Mouse (Mus musculus): ENCODE measurements around the gene Dhdh. TPM values are rescaled to one million over a fixed set of nuclear protein-coding genes. Genes with fewer than 3 reads are reported as not detected.
A peak's percentile ranks its signal among the peaks of the same experiment; 100 is the strongest.
"Not testable (repeated sequence)": the region's sequence is repeated elsewhere in the genome, so short reads cannot be mapped to it uniquely, and the experiment has no call there.

Gene Dhdh
- polyA plus RNA-seq, 1 experiment from 2014 or later, result 4.2 TPM

- ATAC-seq, result no peak
- Histone ChIP-seq H3K9ac (ENCODE audit: low read depth, low read length) (no peak overlapping the region), H3K9me3 (replicated peaks; ENCODE audit: control insufficient read depth, low read length, poor library complexity, severe bottlenecking) (no peaks in the 10 kb centered on the region), H3K4me3 (ENCODE audit: low read depth, low read length) (no peak overlapping the region), H3K27ac (ENCODE audit: low read length) (no peak overlapping the region), H3K27me3 (ENCODE audit: control insufficient read depth, insufficient read depth, low read depth, low read length) (no peaks in the 10 kb centered on the region), H3K4me1 (ENCODE audit: control insufficient read depth, insufficient read depth, low read length) (peaks cover 14% of the 10 kb centered on the region), H3K4me2 (ENCODE audit: low read length) (no peak overlapping the region), H3K36me3 (ENCODE audit: control insufficient read depth, insufficient read depth, low read length) (peaks cover 28% of the 10 kb centered on the region)
- 90% methylated on average over 5 of the region's 5 CpGs for WGBS
These were observed 4.3 kb upstream of the Dhdh start for GRCm38 (mm10) chr7:45492951-45493350.

- Histone ChIP-seq H3K4me2 (ENCODE audit: low read length) (no peak overlapping the region), H3K36me3 (ENCODE audit: control insufficient read depth, insufficient read depth, low read length) (peaks cover 24% of the 10 kb centered on the region), H3K27me3 (ENCODE audit: control insufficient read depth, insufficient read depth, low read depth, low read length) (no peaks in the 10 kb centered on the region), H3K9me3 (replicated peaks; ENCODE audit: control insufficient read depth, low read length, poor library complexity, severe bottlenecking) (no peaks in the 10 kb centered on the region), H3K27ac (ENCODE audit: low read length) (no peak overlapping the region), H3K4me1 (ENCODE audit: control insufficient read depth, insufficient read depth, low read length) (peaks cover 15% of the 10 kb centered on the region), H3K9ac (ENCODE audit: low read depth, low read length) (no peak overlapping the region), H3K4me3 (ENCODE audit: low read depth, low read length) (no peak overlapping the region)
- 96% methylated on average over 8 of the region's 8 CpGs for WGBS
- ATAC-seq, result no peak
These were observed 3.7 kb upstream of the Dhdh start for GRCm38 (mm10) chr7:45492225-45492844.

GRCm38 (mm10) chr7:45491264-45491663, 2.7 kb upstream of the Dhdh start:
- Histone ChIP-seq H3K36me3 (ENCODE audit: control insufficient read depth, insufficient read depth, low read length) (peaks cover 24% of the 10 kb centered on the region), H3K4me1 (ENCODE audit: control insufficient read depth, insufficient read depth, low read length) (peaks cover 15% of the 10 kb centered on the region), H3K27me3 (ENCODE audit: control insufficient read depth, insufficient read depth, low read depth, low read length) (no peaks in the 10 kb centered on the region), H3K9me3 (replicated peaks; ENCODE audit: control insufficient read depth, low read length, poor library complexity, severe bottlenecking) (no peaks in the 10 kb centered on the region), H3K27ac (ENCODE audit: low read length) (no peak overlapping the region), H3K4me3 (ENCODE audit: low read depth, low read length) (no peak overlapping the region), H3K4me2 (ENCODE audit: low read length) (no peak overlapping the region), H3K9ac (ENCODE audit: low read depth, low read length) (no peak overlapping the region)
- 23% methylated on average over 3 of the region's 3 CpGs for WGBS
- no peak for ATAC-seq

GRCm38 (mm10) chr7:45490822-45491221, 2.2 kb upstream of the Dhdh start:
- 48% methylated on average over 9 of the region's 9 CpGs for WGBS
- Histone ChIP-seq H3K4me1 (ENCODE audit: control insufficient read depth, insufficient read depth, low read length) (peaks cover 15% of the 10 kb centered on the region), H3K36me3 (ENCODE audit: control insufficient read depth, insufficient read depth, low read length) (peaks cover 24% of the 10 kb centered on the region), H3K4me3 (ENCODE audit: low read depth, low read length) (no peak overlapping the region), H3K9ac (ENCODE audit: low read depth, low read length) (no peak overlapping the region), H3K27me3 (ENCODE audit: control insufficient read depth, insufficient read depth, low read depth, low read length) (no peaks in the 10 kb centered on the region), H3K4me2 (ENCODE audit: low read length) (no peak overlapping the region), H3K9me3 (replicated peaks; ENCODE audit: control insufficient read depth, low read length, poor library complexity, severe bottlenecking) (no peaks in the 10 kb centered on the region), H3K27ac (ENCODE audit: low read length) (no peak overlapping the region)
- no peak for ATAC-seq

- Histone ChIP-seq H3K4me1 (ENCODE audit: control insufficient read depth, insufficient read depth, low read length) (peaks cover 15% of the 10 kb centered on the region), H3K27ac (ENCODE audit: low read length) (no peak overlapping the region), H3K9me3 (replicated peaks; ENCODE audit: control insufficient read depth, low read length, poor library complexity, severe bottlenecking) (no peaks in the 10 kb centered on the region), H3K4me2 (ENCODE audit: low read length) (no peak overlapping the region; the same call in 1 of the 2 replicates), H3K4me3 (ENCODE audit: low read depth, low read length) (no peak overlapping the region), H3K27me3 (ENCODE audit: control insufficient read depth, insufficient read depth, low read depth, low read length) (no peaks in the 10 kb centered on the region), H3K9ac (ENCODE audit: low read depth, low read length) (no peak overlapping the region), H3K36me3 (ENCODE audit: control insufficient read depth, insufficient read depth, low read length) (peaks cover 14% of the 10 kb centered on the region)
- ATAC-seq, result no peak
- WGBS, result 79% methylated on average over 7 of the region's 7 CpGs
These were observed 973 bp upstream of the Dhdh start for GRCm38 (mm10) chr7:45489578-45489977.

- 9% methylated on average over 11 of the region's 11 CpGs for WGBS
- H3K36me3 ChIP-seq (ENCODE audit: control insufficient read depth, insufficient read depth, low read length), result no peaks in the 10 kb centered on the region; the same call in 1 of the 2 replicates
These were observed 728 bp downstream of the Dhdh start for GRCm38 (mm10) chr7:45487861-45488292.

GRCm38 (mm10) chr7:45486761-45487415, 1.7 kb downstream of the Dhdh start, which contains the start of gene Gm45808:
TSS of gene Gm45808 (minus strand) at chr7:45486811.
- 84% methylated on average over 12 of the region's 12 CpGs for WGBS
- ATAC-seq, result no peak
- H3K27me3 ChIP-seq (ENCODE audit: control insufficient read depth, insufficient read depth, low read depth, low read length), result no peaks in the 10 kb centered on the region
- H3K4me1 ChIP-seq (ENCODE audit: control insufficient read depth, insufficient read depth, low read length), result peaks cover 15% of the 10 kb centered on the region
- 0 out of 2 replicates have a peak within 1 kb of the TSS, but pooled peaks have one; percentile 14 for H3K27ac ChIP-seq (ENCODE audit: low read length)
- H3K4me2 ChIP-seq (ENCODE audit: low read length), result no peak within 1 kb of the TSS; the same call in 1 of the 2 replicates
- H3K4me3 ChIP-seq (ENCODE audit: low read depth, low read length), result no peak within 1 kb of the TSS
- H3K36me3 ChIP-seq (ENCODE audit: control insufficient read depth, insufficient read depth, low read length), result no peaks in the 10 kb centered on the region
- H3K9me3 ChIP-seq (replicated peaks; ENCODE audit: control insufficient read depth, low read length, poor library complexity, severe bottlenecking), result no peaks in the 10 kb centered on the region
- no peak within 1 kb of the TSS for H3K9ac ChIP-seq (ENCODE audit: low read depth, low read length)

More at GRCm38 (mm10) chr7:45487861-45488292, 728 bp downstream of the Dhdh start:
- peak; percentile 77 for ATAC-seq
- peaks cover 15% of the 10 kb centered on the region for H3K4me1 ChIP-seq (ENCODE audit: control insufficient read depth, insufficient read depth, low read length)
- H3K27ac ChIP-seq (ENCODE audit: low read length), result peak overlapping the region; percentile 90
- peak overlapping the region; percentile 68 for H3K4me2 ChIP-seq (ENCODE audit: low read length)
- H3K9me3 ChIP-seq (replicated peaks; ENCODE audit: control insufficient read depth, low read length, poor library complexity, severe bottlenecking), result no peaks in the 10 kb centered on the region
- peak overlapping the region; percentile 48 for H3K4me3 ChIP-seq (ENCODE audit: low read depth, low read length)
- no peaks in the 10 kb centered on the region for H3K27me3 ChIP-seq (ENCODE audit: control insufficient read depth, insufficient read depth, low read depth, low read length)
- H3K9ac ChIP-seq (ENCODE audit: low read depth, low read length), result peak overlapping the region; percentile 76

GRCm38 (mm10) chr7:45486158-45486557, 2.4 kb downstream of the Dhdh start:
- Histone ChIP-seq H3K4me2 (ENCODE audit: low read length) (no peak overlapping the region), H3K9ac (ENCODE audit: low read depth, low read length) (no peak overlapping the region), H3K27me3 (ENCODE audit: control insufficient read depth, insufficient read depth, low read depth, low read length) (no peaks in the 10 kb centered on the region), H3K27ac (ENCODE audit: low read length) (no peak overlapping the region), H3K4me1 (ENCODE audit: control insufficient read depth, insufficient read depth, low read length) (peaks cover 15% of the 10 kb centered on the region), H3K9me3 (replicated peaks; ENCODE audit: control insufficient read depth, low read length, poor library complexity, severe bottlenecking) (no peaks in the 10 kb centered on the region), H3K4me3 (ENCODE audit: low read depth, low read length) (no peak overlapping the region), H3K36me3 (ENCODE audit: control insufficient read depth, insufficient read depth, low read length) (no peaks in the 10 kb centered on the region)
- ATAC-seq, result no peak
- WGBS, result 85% methylated on average over 7 of the region's 7 CpGs

GRCm38 (mm10) chr7:45484985-45485384, 3.6 kb downstream of the Dhdh start:
- H3K4me3 ChIP-seq (ENCODE audit: low read depth, low read length); H3K9ac ChIP-seq (ENCODE audit: low read depth, low read length); H3K27me3 ChIP-seq (ENCODE audit: control insufficient read depth, insufficient read depth, low read depth, low read length); H3K4me2 ChIP-seq (ENCODE audit: low read length); H3K27ac ChIP-seq (ENCODE audit: low read length); H3K9me3 ChIP-seq (replicated peaks; ENCODE audit: control insufficient read depth, low read length, poor library complexity, severe bottlenecking); H3K36me3 ChIP-seq (ENCODE audit: control insufficient read depth, insufficient read depth, low read length); ATAC-seq: not testable (repeated sequence)
- peaks cover 12% of the 10 kb centered on the region for H3K4me1 ChIP-seq (ENCODE audit: control insufficient read depth, insufficient read depth, low read length)
- WGBS, result 93% methylated on average over 5 of the region's 5 CpGs

Measured in midbrain, embryonic 16.5 days (tissue).